Mouse (Mus musculus): ENCODE data around the gene Kmt2e. TPM values are rescaled to one million over a fixed set of nuclear protein-coding genes. Genes with fewer than 3 reads are reported as not detected.

Gene Kmt2e
- total and polyA plus RNA-seq, 2 experiments, result 8.1 to 19.1 TPM

GRCm38 (mm10) chr5:23515038-23515437 is 80.8 kb downstream of the Kmt2e start:
- 93% methylated on average over 10 of the region's 10 CpGs for WGBS
- no peak overlapping the region for H3K4me3 ChIP-seq (ENCODE audit: insufficient read depth, low read depth, low read length)
- peaks cover 13% of the 10 kb centered on the region for H3K36me3 ChIP-seq (ENCODE audit: control insufficient read depth, insufficient read depth, low read length)
- H3K79me2 ChIP-seq (ENCODE audit: control insufficient read depth, insufficient read depth, low read length), result no peaks in the 10 kb centered on the region
- TF ChIP-seq CTCF (IDR thresholded peaks at IDR 0.05; ENCODE audit: low read depth, low read length), result no peak
- TF ChIP-seq POLR2A (IDR thresholded peaks at IDR 0.05; ENCODE audit: extremely low read depth, insufficient read depth, low read length), result no peak
- no peak overlapping the region for H3K27ac ChIP-seq (replicated peaks; ENCODE audit: insufficient read depth, low read depth, low read length)
- H3K4me1 ChIP-seq (ENCODE audit: control insufficient read depth, insufficient read depth, low read length), result peaks cover 4% of the 10 kb centered on the region; the same call in 1 of the 2 replicates
- H3K27me3 ChIP-seq (ENCODE audit: control insufficient read depth, insufficient read depth, low read length), result no peaks in the 10 kb centered on the region
- no peak overlapping the region for H3K9ac ChIP-seq (ENCODE audit: low read depth, low read length)
- no peak for DNase-seq (ENCODE audit: extremely low read depth, low read depth, low spot score)

- Histone ChIP-seq H3K27me3 (ENCODE audit: control insufficient read depth, insufficient read depth, low read length) (no peaks in the 10 kb centered on the region), H3K4me3 (ENCODE audit: insufficient read depth, low read depth, low read length) (no peak overlapping the region), H3K4me1 (ENCODE audit: control insufficient read depth, insufficient read depth, low read length) (peaks cover 4% of the 10 kb centered on the region; the same call in 1 of the 2 replicates), H3K27ac (replicated peaks; ENCODE audit: insufficient read depth, low read depth, low read length) (no peak overlapping the region), H3K36me3 (ENCODE audit: control insufficient read depth, insufficient read depth, low read length) (peaks cover 8% of the 10 kb centered on the region; the same call in 1 of the 2 replicates), H3K9ac (ENCODE audit: low read depth, low read length) (no peak overlapping the region), H3K79me2 (ENCODE audit: control insufficient read depth, insufficient read depth, low read length) (no peaks in the 10 kb centered on the region)
- DNase-seq (ENCODE audit: extremely low read depth, low read depth, low spot score), result no peak
- WGBS, result 97% methylated on average over 3 of the region's 3 CpGs
- TF ChIP-seq CTCF (IDR thresholded peaks at IDR 0.05; ENCODE audit: low read depth, low read length), result no peak
- TF ChIP-seq POLR2A (IDR thresholded peaks at IDR 0.05; ENCODE audit: extremely low read depth, insufficient read depth, low read length), result no peak
Measured at GRCm38 (mm10) chr5:23516962-23517361, 82.7 kb downstream of the Kmt2e start.

GRCm38 (mm10) chr5:23517839-23518238 is 83.6 kb downstream of the Kmt2e start:
- no peaks in the 10 kb centered on the region for H3K79me2 ChIP-seq (ENCODE audit: control insufficient read depth, insufficient read depth, low read length)
- 98% methylated on average over 4 of the region's 4 CpGs for whole genome bisulfite sequencing
- peaks cover 4% of the 10 kb centered on the region; the same call in 1 of the 2 replicates for H3K4me1 ChIP-seq (ENCODE audit: control insufficient read depth, insufficient read depth, low read length)
- H3K27ac ChIP-seq (replicated peaks; ENCODE audit: insufficient read depth, low read depth, low read length), result no peak overlapping the region
- H3K9ac ChIP-seq (ENCODE audit: low read depth, low read length), result no peak overlapping the region
- H3K36me3 ChIP-seq (ENCODE audit: control insufficient read depth, insufficient read depth, low read length), result peaks cover 8% of the 10 kb centered on the region; the same call in 1 of the 2 replicates
- no peak overlapping the region for H3K4me3 ChIP-seq (ENCODE audit: insufficient read depth, low read depth, low read length)
- no peaks in the 10 kb centered on the region for H3K27me3 ChIP-seq (ENCODE audit: control insufficient read depth, insufficient read depth, low read length)
- DNase-seq (ENCODE audit: extremely low read depth, low read depth, low spot score), result no peak
- TF ChIP-seq POLR2A (IDR thresholded peaks at IDR 0.05; ENCODE audit: extremely low read depth, insufficient read depth, low read length), result no peak
- TF ChIP-seq CTCF (IDR thresholded peaks at IDR 0.05; ENCODE audit: low read depth, low read length), result no peak

GRCm38 (mm10) chr5:23518673-23519072 is 84.4 kb downstream of the Kmt2e start:
- peaks cover 8% of the 10 kb centered on the region; the same call in 1 of the 2 replicates for H3K36me3 ChIP-seq (ENCODE audit: control insufficient read depth, insufficient read depth, low read length)
- no peak overlapping the region for H3K4me3 ChIP-seq (ENCODE audit: insufficient read depth, low read depth, low read length)
- 15% methylated on average over 3 of the region's 3 CpGs for WGBS
- peak; percentile 67 for DNase-seq (ENCODE audit: extremely low read depth, low read depth, low spot score)
- no peak overlapping the region for H3K9ac ChIP-seq (ENCODE audit: low read depth, low read length)
- H3K79me2 ChIP-seq (ENCODE audit: control insufficient read depth, insufficient read depth, low read length), result no peaks in the 10 kb centered on the region
- peaks cover 4% of the 10 kb centered on the region; the same call in 1 of the 2 replicates for H3K4me1 ChIP-seq (ENCODE audit: control insufficient read depth, insufficient read depth, low read length)
- TF ChIP-seq CTCF (IDR thresholded peaks at IDR 0.05; ENCODE audit: low read depth, low read length) (no peak), POLR2A (IDR thresholded peaks at IDR 0.05; ENCODE audit: extremely low read depth, insufficient read depth, low read length) (no peak)
- H3K27me3 ChIP-seq (ENCODE audit: control insufficient read depth, insufficient read depth, low read length), result no peaks in the 10 kb centered on the region
- no peak overlapping the region for H3K27ac ChIP-seq (replicated peaks; ENCODE audit: insufficient read depth, low read depth, low read length)

GRCm38 (mm10) chr5:23519679-23520078 is 85.4 kb downstream of the Kmt2e start:
- Histone ChIP-seq H3K4me3 (ENCODE audit: insufficient read depth, low read depth, low read length) (no peak overlapping the region), H3K79me2 (ENCODE audit: control insufficient read depth, insufficient read depth, low read length) (no peaks in the 10 kb centered on the region), H3K4me1 (ENCODE audit: control insufficient read depth, insufficient read depth, low read length) (peaks cover 4% of the 10 kb centered on the region; the same call in 1 of the 2 replicates), H3K27ac (replicated peaks; ENCODE audit: insufficient read depth, low read depth, low read length) (no peak overlapping the region), H3K9ac (ENCODE audit: low read depth, low read length) (no peak overlapping the region), H3K36me3 (ENCODE audit: control insufficient read depth, insufficient read depth, low read length) (peaks cover 7% of the 10 kb centered on the region), H3K27me3 (ENCODE audit: control insufficient read depth, insufficient read depth, low read length) (no peaks in the 10 kb centered on the region)
- WGBS, result 94% methylated on average over 3 of the region's 3 CpGs
- no peak for DNase-seq (ENCODE audit: extremely low read depth, low read depth, low spot score)
- no peak for TF ChIP-seq POLR2A (IDR thresholded peaks at IDR 0.05; ENCODE audit: extremely low read depth, insufficient read depth, low read length)
- no peak for TF ChIP-seq CTCF (IDR thresholded peaks at IDR 0.05; ENCODE audit: low read depth, low read length)

GRCm38 (mm10) chr5:23521645-23522044 is 87.4 kb downstream of the Kmt2e start:
- H3K79me2 ChIP-seq (ENCODE audit: control insufficient read depth, insufficient read depth, low read length), result no peaks in the 10 kb centered on the region
- no peak for TF ChIP-seq POLR2A (IDR thresholded peaks at IDR 0.05; ENCODE audit: extremely low read depth, insufficient read depth, low read length)
- TF ChIP-seq CTCF (IDR thresholded peaks at IDR 0.05; ENCODE audit: low read depth, low read length), result no peak
- peaks cover 14% of the 10 kb centered on the region for H3K36me3 ChIP-seq (ENCODE audit: control insufficient read depth, insufficient read depth, low read length)
- H3K27me3 ChIP-seq (ENCODE audit: control insufficient read depth, insufficient read depth, low read length), result no peaks in the 10 kb centered on the region
- H3K9ac ChIP-seq (ENCODE audit: low read depth, low read length), result no peak overlapping the region
- H3K27ac ChIP-seq (replicated peaks; ENCODE audit: insufficient read depth, low read depth, low read length), result no peak overlapping the region
- DNase-seq (ENCODE audit: extremely low read depth, low read depth, low spot score), result no peak
- peaks cover 4% of the 10 kb centered on the region; the same call in 1 of the 2 replicates for H3K4me1 ChIP-seq (ENCODE audit: control insufficient read depth, insufficient read depth, low read length)
- WGBS, result 89% methylated on average over 1 of the region's 1 CpGs
- no peak overlapping the region for H3K4me3 ChIP-seq (ENCODE audit: insufficient read depth, low read depth, low read length)

Data from liver, adult 2 months (tissue).